Mouse (Mus musculus): ENCODE measurements around the gene Gm21800.
"Not testable (repeated sequence)": the region's sequence is repeated elsewhere in the genome, so short reads cannot be mapped to it uniquely, and the experiment has no call there.

The Gm21800 gene

DNA sequence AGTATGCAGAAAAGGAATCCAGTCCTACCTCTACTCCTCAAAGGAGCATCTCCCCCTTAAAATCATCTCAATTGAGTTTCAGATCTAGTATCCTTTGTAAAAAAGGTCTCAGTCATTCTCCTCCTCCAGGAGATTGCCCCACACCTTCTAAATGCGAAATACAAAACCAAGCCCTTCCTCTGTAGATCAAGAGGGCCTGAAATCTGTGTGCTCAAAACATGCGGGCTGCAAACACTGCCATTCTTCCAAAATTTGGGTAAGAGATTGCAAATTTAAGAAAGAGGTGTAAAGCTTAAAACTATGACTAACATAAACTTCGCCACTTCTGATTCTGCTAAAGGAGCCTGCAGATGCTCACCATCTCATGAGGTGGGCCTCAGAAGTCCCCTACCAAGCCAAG lies at the start of gene Gm21800:
TSS of gene Gm21800 (plus strand) at position 301 of the 400 bp plus-strand sequence.
- DNase-seq (ENCODE audit: low spot score): not testable (repeated sequence)
